Mouse (Mus musculus) kidney, embryonic 14.5 days (tissue): ENCODE measurements around the gene Il17rc. TPM values are rescaled to one million over a fixed set of nuclear protein-coding genes. Genes with fewer than 3 reads are reported as not detected.

ENCODE experiments used
- ATAC-seq: fragments of 200-750 bp; cut with Nextera tagmentation; 2 replicates; pipeline ENCODE4 v1.8.0; 2017; ENCODE audit warnings: moderate number of reproducible peaks, mild to moderate bottlenecking, moderate TSS enrichment, moderate library complexity; ENCODE audit not compliant: low FRiP score, low TSS enrichment
- H3K27ac ChIP-seq: fragments of 300-500 bp; sonication (generic); 2 replicates; pipeline ENCODE4 v1.5.1; 2014; ENCODE audit warnings: low read depth, mild to moderate bottlenecking, low read length, moderate library complexity, mixed read lengths
- H3K27me3 ChIP-seq: fragments of 300-500 bp; sonication (generic); 2 replicates; pipeline ENCODE4 v1.6.1; 2014; ENCODE audit warnings: mild to moderate bottlenecking, low read length; ENCODE audit not compliant: control insufficient read depth, insufficient read depth
- H3K36me3 ChIP-seq: fragments of 300-500 bp; sonication (generic); 2 replicates; pipeline ENCODE4 v1.6.1; 2014; ENCODE audit warnings: low read length, mixed read lengths; ENCODE audit not compliant: control insufficient read depth, insufficient read depth
- H3K4me1 ChIP-seq: fragments of 300-500 bp; sonication (generic); 2 replicates; pipeline ENCODE4 v1.6.1; 2014; ENCODE audit warnings: low read length, mixed read lengths; ENCODE audit not compliant: control insufficient read depth, insufficient read depth
- H3K4me2 ChIP-seq: fragments of 300-500 bp; sonication (generic); replicated peaks from 2 replicates; pipeline ENCODE4 v1.6.1; 2014; ENCODE audit warnings: low read depth, mild to moderate bottlenecking, low read length
- H3K4me3 ChIP-seq: fragments of 300-500 bp; sonication (generic); 2 replicates; pipeline ENCODE4 v1.5.1; 2014; ENCODE audit warnings: mild to moderate bottlenecking, low read length
- H3K9ac ChIP-seq: fragments of 300-500 bp; sonication (generic); 2 replicates; pipeline ENCODE4 v1.6.1; 2014; ENCODE audit warnings: low read depth, mild to moderate bottlenecking, low read length, moderate library complexity
- H3K9me3 ChIP-seq: fragments of 300-500 bp; sonication (generic); 2 replicates; pipeline ENCODE4 v1.6.1; 2016; ENCODE audit warnings: low read length; ENCODE audit not compliant: control insufficient read depth
- WGBS: fragments of 180-500 bp; shearing (Covaris S2); extraction: QIAGEN DNeasy Blood & Tissue Kit; methylation state at CpG from one replicate; pipeline ENCODE4 v1.1.7; 2014; 5-methylcytosine and 5-hydroxymethylcytosine counted together
- polyA plus RNA-seq: library from polyadenylated mRNA; unstranded; fragments of >200 nt; fragmentation: Nextera tagmentation; extraction: Ambion mirVana; gene quantifications from 2 replicates; pipeline ENCODE4 v1.2.1, GENCODE M21; 2014

Gene Il17rc
- polyA plus RNA-seq, 1 experiment from 2014 or later, result 9.5 TPM

DNA sequence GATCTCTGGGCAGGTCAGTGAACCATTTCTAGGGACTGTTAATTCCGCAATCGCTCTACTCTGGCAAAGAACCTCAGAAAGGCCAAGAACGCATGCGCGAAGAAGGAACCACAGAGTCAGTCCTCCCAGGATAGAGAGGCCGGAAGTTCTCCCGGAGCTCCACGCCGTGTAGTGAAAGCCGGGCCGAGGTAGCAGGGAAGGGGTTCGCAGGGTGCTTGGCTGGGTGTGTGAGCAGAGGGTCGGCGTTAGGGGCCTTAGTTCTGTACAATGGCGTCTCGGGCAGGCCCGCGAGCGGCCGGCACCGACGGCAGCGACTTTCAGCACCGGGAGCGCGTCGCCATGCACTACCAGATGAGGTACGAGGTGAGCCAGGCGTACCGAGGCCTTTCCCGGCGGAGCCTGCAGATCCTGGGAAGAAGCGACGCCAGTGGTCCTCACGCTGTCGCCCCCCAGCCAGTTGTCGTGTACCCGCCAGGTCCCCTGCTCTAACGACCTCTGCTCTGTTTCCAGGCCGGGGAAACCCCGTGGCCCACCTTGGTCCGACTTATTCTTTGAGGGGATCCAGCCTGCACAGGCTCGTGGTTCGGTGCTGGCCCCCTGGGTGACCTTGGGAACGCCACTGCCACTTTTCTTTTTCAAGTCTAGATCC is 28.7 kb upstream of the Il17rc start, which contains the start of gene Jagn1:
TSS of gene Jagn1 (plus strand) at position 128 of the 649 bp plus-strand sequence.
- WGBS, result under 1% methylated on average over 45 of the region's 45 CpGs

DNA sequence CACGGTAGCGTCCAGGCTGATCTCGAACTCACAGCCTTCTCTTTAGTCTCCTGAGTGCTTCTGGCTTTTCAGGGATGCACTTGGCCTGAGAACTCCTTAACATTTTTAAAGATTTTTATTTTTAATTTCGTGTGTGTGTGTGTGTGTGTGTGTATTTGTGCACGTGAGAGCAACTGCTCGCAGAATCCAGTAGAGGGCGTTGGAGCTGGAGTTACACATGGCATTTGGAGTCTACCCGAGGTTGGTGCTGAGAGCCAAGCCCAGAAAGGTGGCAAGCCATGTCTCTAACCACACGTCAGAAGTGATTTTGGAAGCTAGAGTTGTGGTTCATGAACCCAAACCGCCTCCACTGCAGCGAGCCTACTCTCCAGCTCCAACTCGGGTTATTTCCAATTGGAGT is 28.1 kb upstream of the Il17rc start:
- peak overlapping the region; percentile 21; the same call in 1 of the 2 replicates for H3K27ac ChIP-seq
- no peaks in the 10 kb centered on the region for H3K27me3 ChIP-seq
- peak overlapping the region; percentile 92 for H3K9ac ChIP-seq
- peak overlapping the region; percentile 70 for H3K4me3 ChIP-seq
- WGBS, result 51% methylated on average over 12 of the region's 12 CpGs
- peaks cover 24% of the 10 kb centered on the region for H3K36me3 ChIP-seq
- H3K9me3 ChIP-seq, result no peaks in the 10 kb centered on the region
- ATAC-seq, result 0 out of 2 replicates have a peak, but pooled peaks have one; percentile 14
- H3K4me1 ChIP-seq, result peaks cover 6% of the 10 kb centered on the region; the same call in 1 of the 2 replicates
- peak overlapping the region; percentile 80 for H3K4me2 ChIP-seq

More for the DNA sequence above, 28.7 kb upstream of the Il17rc start, which contains the start of gene Jagn1:
- peak; percentile 91 for ATAC-seq
- peaks cover 19% of the 10 kb centered on the region for H3K36me3 ChIP-seq
- peak within 1 kb of the TSS; percentile 70 for H3K4me3 ChIP-seq
- no peaks in the 10 kb centered on the region for H3K27me3 ChIP-seq
- H3K4me1 ChIP-seq, result peaks cover 6% of the 10 kb centered on the region; the same call in 1 of the 2 replicates
- H3K9ac ChIP-seq, result peak within 1 kb of the TSS; percentile 92
- peak within 1 kb of the TSS; percentile 21; the same call in 1 of the 2 replicates for H3K27ac ChIP-seq
- peak within 1 kb of the TSS; percentile 80 for H3K4me2 ChIP-seq
- no peaks in the 10 kb centered on the region for H3K9me3 ChIP-seq

DNA sequence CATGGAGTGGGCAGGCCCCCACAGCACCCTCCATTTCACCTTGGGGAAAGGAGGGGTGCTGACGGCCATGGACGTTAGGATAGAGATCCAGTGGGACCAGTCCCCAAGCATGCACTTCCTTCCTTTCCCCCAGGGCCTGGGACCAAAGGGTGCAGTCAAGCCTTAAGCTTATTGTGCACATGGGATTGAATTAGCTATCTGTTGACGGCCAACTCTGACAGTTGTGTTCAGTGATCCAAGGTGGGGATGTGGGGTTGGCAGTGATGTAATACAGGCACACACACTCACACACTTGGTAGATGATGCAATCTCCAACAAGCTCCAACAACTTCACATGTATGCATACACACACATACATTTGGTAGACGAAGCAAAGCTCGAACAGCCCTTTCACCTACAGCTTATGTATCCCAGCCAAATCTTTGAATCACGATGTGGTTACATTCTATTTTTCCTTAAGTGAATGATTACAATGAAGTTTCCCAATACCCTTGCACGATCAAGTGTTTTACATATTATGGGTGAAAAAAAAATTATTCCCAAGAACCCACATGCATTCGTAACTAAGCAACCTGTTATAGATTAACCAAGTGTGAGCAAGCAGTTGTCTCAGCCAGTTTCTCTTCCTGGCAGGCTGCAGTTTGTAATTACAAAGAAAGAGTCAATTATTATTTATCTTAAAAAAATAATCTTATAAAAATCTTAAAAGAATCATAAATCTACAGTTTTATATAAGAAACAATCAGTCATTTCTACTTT is 26.8 kb upstream of the Il17rc start:
- peaks cover 34% of the 10 kb centered on the region for H3K36me3 ChIP-seq
- no peaks in the 10 kb centered on the region for H3K9me3 ChIP-seq
- no peak overlapping the region for H3K4me3 ChIP-seq
- ATAC-seq, result peak; percentile 19; the same call in 1 of the 2 replicates
- peak overlapping the region; percentile 65 for H3K27ac ChIP-seq
- peaks cover 6% of the 10 kb centered on the region; the same call in 1 of the 2 replicates for H3K4me1 ChIP-seq
- H3K27me3 ChIP-seq, result no peaks in the 10 kb centered on the region
- WGBS, result 72% methylated on average over 6 of the region's 8 CpGs
- no peak overlapping the region for H3K9ac ChIP-seq
- no peak overlapping the region for H3K4me2 ChIP-seq

DNA sequence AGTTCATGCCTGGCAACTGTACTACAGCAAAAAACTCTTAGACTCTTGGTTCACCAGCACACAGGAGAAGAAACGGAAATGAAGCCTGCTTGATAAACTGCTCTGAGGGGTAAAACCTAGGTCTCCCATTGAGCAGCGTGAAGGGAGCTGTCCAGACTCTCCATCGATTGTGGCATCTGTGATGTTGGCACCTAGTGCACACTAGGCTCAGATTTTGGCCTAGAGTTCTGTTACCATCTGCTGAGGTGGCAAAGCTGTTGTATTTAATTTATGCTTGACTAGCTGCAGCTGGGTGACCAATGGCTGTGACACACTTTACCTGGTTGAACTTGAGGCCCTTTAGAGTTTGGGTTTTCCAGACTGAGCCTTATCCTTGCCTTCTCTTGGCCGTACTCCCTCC is 23.6 kb upstream of the Il17rc start:
- ATAC-seq, result no peak
- no peak overlapping the region for H3K4me3 ChIP-seq
- peaks cover 6% of the 10 kb centered on the region; the same call in 1 of the 2 replicates for H3K4me1 ChIP-seq
- 96% methylated on average over 4 of the region's 4 CpGs for WGBS
- no peak overlapping the region for H3K9ac ChIP-seq
- H3K4me2 ChIP-seq, result no peak overlapping the region
- no peaks in the 10 kb centered on the region for H3K27me3 ChIP-seq
- H3K9me3 ChIP-seq, result no peaks in the 10 kb centered on the region
- peaks cover 34% of the 10 kb centered on the region for H3K36me3 ChIP-seq
- H3K27ac ChIP-seq, result no peak overlapping the region

DNA sequence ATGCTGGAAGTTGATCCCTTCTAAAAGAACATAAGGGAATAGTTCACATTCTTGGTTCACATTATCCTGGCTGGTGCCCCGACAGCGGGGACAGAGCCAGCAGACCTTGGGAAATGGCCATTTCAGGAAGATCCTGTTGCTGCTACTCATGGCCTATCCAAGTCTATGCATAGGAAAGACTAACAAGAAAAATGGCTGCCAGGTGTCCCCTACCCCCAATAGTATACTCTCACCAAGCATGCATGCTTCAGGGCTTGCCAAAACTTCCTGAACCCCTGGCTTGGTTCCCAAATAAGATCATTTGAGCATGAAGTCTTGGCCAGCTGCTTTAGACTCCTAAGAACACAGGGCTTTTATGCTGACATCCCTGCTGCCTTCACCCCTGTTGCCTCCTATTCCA is 19.4 kb upstream of the Il17rc start:
- Histone ChIP-seq H3K9me3 (no peaks in the 10 kb centered on the region), H3K36me3 (peaks cover 22% of the 10 kb centered on the region), H3K4me2 (no peak overlapping the region), H3K27me3 (no peaks in the 10 kb centered on the region), H3K27ac (no peak overlapping the region), H3K4me1 (no peaks in the 10 kb centered on the region), H3K4me3 (no peak overlapping the region), H3K9ac (no peak overlapping the region)
- 80% methylated on average over 2 of the region's 2 CpGs for WGBS
- ATAC-seq, result no peak

DNA sequence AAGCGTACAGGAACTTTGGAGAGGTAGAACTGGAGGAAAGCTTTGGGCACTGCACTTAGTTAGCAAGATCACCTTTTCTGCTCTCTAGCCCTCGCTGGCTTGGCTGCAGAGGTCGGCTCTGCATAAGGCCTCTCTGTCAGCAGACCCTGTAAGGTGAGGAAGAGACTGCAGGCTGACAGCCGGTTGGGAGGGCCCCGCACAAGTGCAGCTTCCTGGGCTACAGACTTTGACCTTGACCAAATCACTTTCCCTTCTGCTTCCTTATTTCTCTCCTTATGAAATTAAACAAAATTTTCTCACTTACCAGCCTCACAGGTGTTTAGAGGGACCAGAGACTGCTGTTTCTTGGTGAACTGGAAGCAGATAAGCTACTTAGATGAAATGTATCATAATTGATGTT is 16.2 kb upstream of the Il17rc start:
- no peak overlapping the region for H3K4me3 ChIP-seq
- no peak for ATAC-seq
- 48% methylated on average over 5 of the region's 5 CpGs for WGBS

DNA sequence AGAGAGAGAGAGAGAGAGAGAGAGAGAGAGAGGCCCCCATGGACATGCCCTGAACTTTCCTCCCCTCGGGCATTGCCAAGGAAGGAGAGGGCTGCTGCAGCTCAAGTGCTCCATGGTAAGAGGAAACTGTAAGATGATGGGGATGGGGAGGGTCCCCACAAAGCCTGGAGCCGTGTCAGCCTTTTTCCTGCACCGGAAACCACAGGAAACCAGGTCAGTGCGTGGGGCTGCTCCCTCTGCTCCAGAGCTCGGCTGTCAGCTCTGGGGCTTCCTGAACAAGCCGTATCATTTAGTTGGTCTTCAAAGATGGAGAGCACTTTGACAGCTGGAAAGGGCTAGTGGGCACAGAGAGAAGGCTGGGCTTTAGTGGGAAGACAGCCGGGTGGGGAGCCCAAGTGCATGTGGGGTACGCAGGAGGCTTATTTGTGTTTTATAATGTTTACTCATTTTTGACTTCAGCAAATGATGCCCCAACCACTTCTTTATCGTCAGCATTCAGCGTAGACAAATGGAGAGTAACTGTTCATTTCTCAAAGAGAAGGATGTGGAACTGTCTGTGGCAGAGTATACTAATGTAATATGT is 13.2 kb upstream of the Il17rc start, which contains the start of gene Il17re:
TSS of gene Il17re (plus strand) at position 533 of the 583 bp plus-strand sequence.
- 52% methylated on average over 10 of the region's 10 CpGs for WGBS
- no peak within 1 kb of the TSS for H3K4me3 ChIP-seq
- H3K4me1 ChIP-seq, result no peaks in the 10 kb centered on the region
- H3K9me3 ChIP-seq, result no peaks in the 10 kb centered on the region
- H3K36me3 ChIP-seq, result no peaks in the 10 kb centered on the region
- no peak within 1 kb of the TSS for H3K9ac ChIP-seq
- H3K27ac ChIP-seq, result no peak within 1 kb of the TSS
- peak within 1 kb of the TSS; percentile 0; the same call in 1 of the 2 replicates for H3K4me2 ChIP-seq
- no peak for ATAC-seq
- H3K27me3 ChIP-seq, result no peaks in the 10 kb centered on the region

More for the DNA sequence above, 16.2 kb upstream of the Il17rc start:
- Histone ChIP-seq H3K36me3 (no peaks in the 10 kb centered on the region), H3K27ac (no peak overlapping the region), H3K4me1 (no peaks in the 10 kb centered on the region), H3K9ac (no peak overlapping the region), H3K9me3 (no peaks in the 10 kb centered on the region), H3K4me2 (no peak overlapping the region), H3K27me3 (no peaks in the 10 kb centered on the region)

DNA sequence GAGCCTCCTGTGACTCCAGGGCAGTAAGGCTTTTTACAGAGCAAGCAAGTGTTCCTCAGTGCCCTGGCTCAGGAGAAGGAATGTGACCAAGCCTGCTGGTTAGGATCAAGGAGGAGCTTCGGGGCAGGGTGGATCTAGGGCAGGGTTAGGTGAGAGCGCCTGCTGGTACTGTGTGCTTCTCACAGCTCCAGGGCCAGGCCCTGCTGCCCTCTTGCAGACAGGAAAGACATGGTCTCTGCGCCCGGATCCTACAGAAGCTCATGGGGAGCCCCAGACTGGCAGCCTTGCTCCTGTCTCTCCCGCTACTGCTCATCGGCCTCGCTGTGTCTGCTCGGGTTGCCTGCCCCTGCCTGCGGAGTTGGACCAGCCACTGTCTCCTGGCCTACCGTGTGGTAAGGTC is 12.6 kb upstream of the Il17rc start:
- no peaks in the 10 kb centered on the region for H3K4me1 ChIP-seq
- H3K27me3 ChIP-seq, result no peaks in the 10 kb centered on the region
- ATAC-seq, result peak; percentile 77
- H3K9ac ChIP-seq, result no peak overlapping the region
- peak overlapping the region; percentile 0; the same call in 1 of the 2 replicates for H3K4me2 ChIP-seq
- 54% methylated on average over 10 of the region's 10 CpGs for WGBS
- H3K27ac ChIP-seq, result no peak overlapping the region
- no peak overlapping the region for H3K4me3 ChIP-seq
- no peaks in the 10 kb centered on the region for H3K9me3 ChIP-seq
- no peaks in the 10 kb centered on the region for H3K36me3 ChIP-seq
